Mouse (Mus musculus): Measurements from ENCODE around the gene Tap1.

Gene Tap1

DNA sequence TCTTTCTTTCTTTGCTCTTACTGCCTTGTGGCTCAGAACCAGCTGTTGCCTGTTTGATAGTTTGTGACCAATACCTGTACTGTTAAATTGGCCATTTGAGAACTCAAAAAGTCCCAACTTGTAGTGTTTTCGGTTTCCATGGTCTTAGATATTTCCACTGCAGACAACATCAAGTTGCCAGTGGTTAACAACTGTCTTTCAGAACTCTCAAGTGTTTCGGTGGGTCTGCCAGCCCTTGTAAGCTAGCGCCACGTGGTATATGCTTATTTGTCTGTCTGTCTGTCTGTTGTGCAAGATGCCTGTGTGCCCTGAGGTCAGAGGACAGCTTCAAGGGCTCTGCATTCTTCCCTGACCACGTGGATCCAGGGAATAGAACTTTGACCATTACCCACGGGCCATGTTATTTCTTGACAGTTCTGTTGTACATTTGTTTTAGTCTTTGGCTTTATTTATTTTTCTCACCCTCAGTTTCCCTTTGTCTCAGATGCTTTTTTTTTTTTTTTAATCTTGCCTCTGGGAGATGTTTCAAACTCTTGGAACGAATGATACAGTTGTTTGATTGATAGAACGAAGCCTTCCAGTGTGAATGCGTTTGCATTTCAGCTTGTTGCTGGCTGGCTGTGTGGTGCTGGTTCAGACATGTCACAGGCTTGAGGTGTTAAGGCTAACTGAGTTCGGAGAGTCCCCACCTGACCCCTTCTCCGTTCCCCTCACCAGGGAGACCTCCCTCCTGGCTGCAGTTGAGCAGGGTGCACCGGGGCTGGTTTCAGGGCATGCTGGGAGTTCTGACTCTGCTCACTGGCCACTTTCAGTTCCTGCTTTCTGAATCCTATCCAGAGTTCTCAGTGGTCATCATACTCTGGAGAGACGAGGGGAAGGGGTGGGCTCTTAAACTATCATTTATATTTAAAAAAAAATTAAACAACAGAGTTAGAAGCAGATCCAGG is 7.2 kb upstream of the Tap1 start:
- 78% methylated on average over 13 of the region's 13 CpGs for WGBS

DNA sequence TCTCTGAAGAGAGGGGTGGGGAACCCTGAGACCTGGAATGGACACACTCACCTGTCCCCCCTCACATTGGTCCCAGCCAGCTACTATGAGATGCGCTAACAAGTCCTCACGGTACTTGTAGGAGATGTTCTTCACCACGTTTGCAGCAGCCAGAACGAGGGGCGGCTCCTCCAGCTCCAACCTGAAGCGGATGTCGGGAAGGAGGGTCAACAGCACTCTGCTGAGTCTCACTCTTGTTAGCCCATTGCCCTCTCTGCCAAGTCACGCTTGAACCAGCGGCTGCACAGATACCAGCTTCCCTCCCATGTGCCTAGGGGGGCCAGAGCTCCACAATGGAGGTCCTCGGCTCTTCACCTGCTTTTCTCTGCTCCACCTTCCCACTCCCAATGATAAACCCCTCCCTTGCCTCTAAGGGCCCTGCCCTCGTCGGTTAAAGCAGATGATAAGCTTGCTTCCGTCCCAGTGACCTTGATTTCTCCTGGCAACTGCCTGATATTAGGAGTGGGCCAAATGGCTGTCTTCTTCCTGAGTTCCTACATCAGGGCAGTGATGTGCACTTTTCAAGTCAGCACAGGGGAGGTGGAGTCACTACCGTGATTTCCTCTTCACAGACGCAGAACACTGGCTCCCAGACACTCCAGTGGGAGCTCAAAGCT is 3.7 kb upstream of the Tap1 start:
- 82% methylated on average over 15 of the region's 15 CpGs for WGBS

DNA sequence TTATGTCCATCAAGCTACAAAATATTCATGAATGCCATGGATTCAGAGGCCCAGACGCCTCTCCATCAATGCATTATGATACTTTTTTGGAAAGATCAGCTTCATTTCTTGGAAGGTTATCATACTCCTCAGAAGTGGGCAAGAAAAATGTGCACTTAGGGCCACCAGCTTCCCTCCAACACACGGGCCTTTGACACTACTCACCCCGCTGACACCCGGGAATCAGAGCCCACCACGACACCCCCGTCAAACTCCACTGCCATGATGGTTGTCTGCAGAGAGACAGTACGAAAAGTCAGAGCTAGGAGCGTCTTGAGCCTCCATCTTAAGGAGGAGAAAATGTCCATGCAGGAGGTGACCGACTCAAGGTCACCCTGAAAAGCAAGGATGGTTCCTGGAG is 1.8 kb upstream of the Tap1 start:
- 95% methylated on average over 9 of the region's 9 CpGs for WGBS

DNA sequence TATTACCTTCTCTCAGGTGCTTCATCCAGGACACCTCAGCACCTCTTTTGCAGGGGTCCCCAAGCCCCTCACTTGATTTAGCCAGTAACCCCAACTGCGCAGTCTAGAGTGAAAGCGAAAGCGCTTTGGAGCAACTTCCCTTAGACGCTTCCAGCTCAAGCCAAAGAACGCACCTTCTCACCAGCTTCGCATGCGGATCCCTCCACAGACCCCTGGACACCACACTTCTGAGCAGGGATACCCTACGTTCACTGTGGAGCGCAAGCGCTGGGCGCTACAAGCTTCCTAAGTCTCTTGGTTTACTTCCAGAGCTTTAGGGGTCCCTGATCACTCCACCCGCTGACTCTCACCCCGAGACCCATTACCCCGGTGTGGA is 480 bp upstream of the Tap1 start:
- 5% methylated on average over 14 of the region's 14 CpGs for WGBS

DNA sequence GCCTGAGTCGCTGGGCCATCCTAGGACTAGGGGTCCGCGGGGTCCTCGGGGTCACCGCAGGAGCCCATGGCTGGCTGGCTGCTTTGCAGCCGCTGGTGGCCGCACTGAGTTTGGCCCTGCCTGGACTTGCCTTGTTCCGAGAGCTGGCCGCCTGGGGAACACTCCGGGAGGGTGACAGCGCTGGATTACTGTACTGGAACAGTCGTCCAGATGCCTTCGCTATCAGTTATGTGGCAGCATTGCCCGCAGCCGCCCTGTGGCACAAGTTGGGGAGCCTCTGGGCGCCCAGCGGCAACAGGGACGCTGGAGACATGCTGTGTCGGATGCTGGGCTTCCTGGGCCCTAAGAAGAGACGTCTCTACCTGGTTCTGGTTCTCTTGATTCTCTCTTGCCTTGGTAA is 657 bp downstream of the Tap1 start:
- 9% methylated on average over 20 of the region's 20 CpGs for WGBS

DNA sequence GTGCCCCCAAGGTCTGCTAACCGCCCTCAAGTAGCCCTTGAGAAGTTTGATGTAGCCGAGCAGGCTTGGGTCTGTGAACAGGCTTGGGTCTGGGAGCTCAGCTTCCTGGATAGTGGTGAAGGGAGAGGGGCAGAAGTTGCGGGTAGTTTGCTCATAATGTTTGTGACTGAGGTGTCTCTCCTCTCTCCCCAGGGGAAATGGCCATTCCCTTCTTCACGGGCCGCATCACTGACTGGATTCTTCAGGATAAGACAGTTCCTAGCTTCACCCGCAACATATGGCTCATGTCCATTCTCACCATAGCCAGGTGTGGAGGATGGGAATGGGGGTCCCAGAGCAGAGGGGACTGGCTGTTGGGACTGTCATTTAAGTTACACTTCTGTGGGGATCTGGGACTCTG is 1.6 kb downstream of the Tap1 start:
- 90% methylated on average over 6 of the region's 6 CpGs for WGBS

DNA sequence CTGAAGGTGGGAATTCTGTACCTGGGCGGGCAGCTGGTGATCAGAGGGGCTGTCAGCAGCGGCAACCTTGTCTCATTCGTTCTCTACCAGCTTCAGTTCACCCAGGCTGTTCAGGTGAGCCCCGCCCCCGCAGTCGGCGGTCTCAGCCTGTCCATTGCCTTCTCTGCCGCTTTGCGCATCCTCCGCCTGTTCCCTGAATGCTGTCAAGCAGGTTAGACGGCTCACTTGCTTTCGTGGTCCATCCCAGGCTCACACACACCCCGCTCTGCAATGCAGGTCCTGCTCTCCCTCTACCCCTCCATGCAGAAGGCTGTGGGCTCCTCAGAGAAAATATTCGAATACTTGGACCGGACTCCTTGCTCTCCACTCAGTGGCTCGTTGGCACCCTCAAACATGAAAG is 5.5 kb downstream of the Tap1 start:
- WGBS = 42% methylated on average over 16 of the region's 16 CpGs

DNA sequence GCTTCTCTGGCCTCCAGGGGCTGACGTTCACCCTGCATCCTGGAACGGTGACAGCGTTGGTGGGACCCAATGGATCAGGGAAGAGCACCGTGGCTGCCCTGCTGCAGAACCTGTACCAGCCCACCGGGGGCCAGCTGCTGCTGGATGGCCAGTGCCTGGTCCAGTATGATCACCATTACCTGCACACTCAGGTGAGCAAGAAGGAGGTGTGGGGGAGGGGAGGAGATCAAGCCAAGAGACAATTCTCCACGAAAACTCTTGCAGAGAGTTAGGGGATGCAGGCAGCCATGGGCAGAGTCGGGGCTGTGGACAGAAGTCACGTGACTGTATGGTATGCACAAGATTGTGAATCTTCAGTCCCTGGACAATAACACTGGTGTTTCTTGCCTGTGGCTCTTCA is 6.1 kb downstream of the Tap1 start:
- WGBS = 63% methylated on average over 8 of the region's 8 CpGs

DNA sequence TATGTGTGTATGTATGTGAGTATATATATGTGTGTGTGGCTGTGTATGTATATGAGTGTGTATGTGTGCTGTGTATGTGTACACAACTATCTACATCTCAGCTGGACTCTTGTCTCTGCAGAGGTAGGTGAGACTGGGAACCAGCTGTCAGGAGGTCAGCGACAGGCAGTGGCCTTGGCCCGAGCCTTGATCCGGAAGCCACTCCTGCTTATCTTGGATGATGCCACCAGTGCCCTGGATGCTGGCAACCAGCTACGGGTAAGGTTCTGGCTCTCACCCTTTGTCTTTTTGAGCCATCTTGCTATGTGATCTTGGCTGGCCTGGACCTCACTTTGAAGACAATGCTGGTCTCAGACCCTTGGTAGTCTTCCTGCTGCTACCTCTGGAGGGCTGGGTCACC is 7.4 kb downstream of the Tap1 start:
- 86% methylated on average over 4 of the region's 4 CpGs for WGBS

DNA sequence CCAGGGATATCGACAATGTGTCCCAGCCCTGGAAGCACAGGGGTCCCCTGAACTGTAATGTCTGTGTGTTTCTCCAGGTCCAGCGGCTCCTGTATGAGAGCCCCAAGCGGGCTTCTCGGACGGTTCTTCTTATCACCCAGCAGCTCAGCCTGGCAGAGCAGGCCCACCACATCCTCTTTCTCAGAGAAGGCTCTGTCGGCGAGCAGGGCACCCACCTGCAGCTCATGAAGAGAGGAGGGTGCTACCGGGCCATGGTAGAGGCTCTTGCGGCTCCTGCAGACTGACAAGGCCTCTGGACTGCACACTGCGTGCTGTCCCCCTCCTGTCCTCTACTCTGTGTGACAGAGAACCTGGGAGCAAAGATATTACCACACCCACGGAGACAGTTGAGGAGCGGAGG is 9.1 kb downstream of the Tap1 start:
- 61% methylated on average over 12 of the region's 12 CpGs for WGBS

DNA sequence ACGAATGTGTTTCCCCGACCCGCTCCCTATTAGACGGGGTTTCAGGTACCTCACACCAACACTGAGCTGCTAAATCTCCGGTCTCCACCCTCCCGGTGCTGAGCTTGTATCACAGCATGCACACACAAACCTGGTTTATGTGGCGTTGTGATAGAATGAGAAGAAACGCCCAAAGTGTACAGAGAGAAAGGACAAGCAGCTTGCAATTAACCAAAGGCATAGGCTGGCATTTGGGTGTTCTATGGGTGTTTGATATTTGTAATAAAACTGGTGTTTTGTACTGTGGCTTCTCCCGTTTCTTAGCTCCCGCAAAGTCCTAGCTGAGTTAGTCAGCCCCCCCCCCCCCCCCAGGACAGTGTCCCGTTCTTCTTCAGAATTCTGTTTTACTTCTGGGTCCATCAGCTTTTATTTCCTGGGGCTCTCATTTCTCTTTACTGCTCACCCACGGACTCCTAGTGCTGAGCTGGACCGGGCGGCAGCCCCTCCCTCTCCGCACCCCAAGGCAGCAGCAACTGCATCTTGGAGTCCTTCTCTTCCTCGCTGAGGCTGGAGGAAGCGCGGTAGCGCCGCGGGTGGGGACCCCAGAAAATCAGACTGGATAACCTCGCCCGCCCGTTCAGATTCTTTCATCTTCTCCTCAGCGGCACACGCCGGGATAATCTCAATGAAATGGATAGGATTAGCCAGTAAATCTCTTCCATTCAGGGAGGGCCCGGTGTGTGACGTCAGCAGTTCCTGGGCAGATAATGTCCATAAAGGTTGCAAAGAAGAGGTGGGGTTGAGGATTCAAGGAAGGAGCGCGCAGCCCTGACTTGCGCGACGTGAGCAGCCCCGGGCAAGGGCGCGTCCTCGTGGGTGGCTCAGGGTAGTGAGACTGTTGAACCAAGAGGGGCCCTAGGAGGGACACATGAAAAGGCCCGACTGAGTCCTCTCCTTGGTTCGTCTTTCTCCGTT is 9.9 kb downstream of the Tap1 start, which contains the start of gene Psmb8:
Gene Psmb8, plus strand, starts transcription at position 781 of the 954 bp plus-strand sequence.
- 8% methylated on average over 41 of the region's 41 CpGs for WGBS

DNA sequence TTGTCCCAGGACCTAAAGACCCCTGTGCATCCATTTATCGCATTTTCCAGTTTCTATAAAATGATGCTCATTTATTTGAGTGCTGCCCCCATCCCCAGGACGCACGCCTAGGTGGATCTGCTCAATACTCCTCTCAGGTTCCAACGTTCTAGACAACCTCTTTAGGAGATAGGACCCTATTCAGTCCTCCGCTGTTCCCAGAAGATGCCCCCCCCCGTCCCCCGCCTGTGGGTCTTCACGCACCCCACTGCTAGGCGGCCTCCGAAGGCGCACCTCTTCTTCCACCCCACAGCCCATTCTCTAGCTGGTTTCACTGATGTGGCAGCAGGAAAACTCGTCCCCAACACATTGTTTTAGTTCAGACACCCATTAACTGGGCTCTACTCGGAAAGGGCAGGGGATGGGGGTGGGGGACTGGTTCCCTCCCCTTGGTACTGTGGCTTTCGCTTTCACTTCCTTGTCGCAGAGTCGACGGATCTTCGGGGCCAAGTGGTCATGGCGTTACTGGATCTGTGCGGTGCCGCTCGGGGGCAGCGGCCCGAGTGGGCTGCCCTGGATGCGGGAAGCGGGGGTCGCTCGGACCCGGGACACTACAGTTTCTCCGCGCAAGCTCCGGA is 10.7 kb downstream of the Tap1 start:
- WGBS = 1% methylated on average over 32 of the region's 32 CpGs

DNA sequence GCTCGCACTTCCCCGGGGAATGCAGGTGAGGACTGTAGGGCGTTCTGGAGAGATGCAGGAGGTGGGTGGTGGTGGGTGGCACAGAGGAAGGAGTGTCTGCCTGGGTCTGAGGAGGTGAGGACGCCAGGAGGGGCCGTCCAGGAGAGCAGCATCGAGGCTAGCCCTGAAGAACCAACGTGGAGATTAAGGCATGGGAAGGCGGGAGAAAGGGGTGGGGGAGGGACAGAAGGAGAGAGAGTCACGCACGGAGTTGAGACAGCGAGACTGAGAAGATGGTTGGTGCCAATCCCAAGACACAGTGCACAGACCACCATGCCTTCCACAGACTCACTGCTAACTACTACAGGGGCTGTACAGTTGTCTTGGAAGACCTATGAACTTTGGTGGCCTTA is 11.2 kb downstream of the Tap1 start:
- WGBS = 13% methylated on average over 11 of the region's 11 CpGs

DNA sequence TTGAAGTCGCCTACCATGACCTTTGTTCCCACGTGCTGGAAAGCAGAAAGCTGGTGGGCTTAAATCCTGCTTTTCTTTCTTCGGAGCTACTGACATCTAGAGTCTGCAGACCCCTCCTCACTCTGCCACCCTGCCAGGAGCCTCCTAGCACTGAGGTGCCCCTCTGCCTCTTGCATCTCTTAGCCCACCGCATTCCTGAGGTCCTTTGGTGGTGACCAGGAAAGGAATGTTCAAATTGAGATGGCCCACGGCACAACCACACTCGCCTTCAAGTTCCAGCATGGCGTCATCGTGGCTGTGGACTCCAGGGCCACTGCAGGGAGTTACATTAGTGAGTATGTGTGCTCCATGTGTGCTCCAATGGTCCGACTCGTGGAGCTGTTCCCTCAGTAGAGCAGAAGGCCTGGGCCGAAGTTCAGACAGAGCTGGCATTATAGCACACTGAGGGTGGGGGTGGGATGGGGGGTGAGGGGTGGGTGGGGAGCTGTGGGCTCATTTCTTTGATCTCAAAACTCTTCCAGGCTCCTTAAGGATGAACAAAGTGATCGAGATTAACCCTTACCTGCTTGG is 11.8 kb downstream of the Tap1 start:
- 78% methylated on average over 12 of the region's 12 CpGs for WGBS

DNA sequence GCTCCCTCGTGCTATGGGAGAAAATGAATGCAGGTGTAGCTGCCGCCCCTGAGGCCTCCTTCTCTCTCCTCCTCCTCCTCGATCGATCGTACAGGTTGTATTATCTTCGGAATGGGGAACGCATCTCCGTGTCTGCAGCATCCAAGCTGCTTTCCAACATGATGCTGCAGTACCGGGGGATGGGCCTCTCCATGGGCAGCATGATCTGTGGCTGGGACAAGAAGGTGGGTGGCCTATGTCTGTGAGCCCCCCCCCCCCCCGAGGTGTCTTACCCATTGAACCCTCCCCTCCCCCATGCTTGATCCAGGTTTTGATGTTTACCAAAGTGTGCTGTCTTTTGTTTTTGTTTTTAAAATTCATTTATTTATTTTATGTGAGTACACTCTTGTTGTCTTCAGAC is 12.7 kb downstream of the Tap1 start:
- WGBS = 88% methylated on average over 10 of the region's 10 CpGs

DNA sequence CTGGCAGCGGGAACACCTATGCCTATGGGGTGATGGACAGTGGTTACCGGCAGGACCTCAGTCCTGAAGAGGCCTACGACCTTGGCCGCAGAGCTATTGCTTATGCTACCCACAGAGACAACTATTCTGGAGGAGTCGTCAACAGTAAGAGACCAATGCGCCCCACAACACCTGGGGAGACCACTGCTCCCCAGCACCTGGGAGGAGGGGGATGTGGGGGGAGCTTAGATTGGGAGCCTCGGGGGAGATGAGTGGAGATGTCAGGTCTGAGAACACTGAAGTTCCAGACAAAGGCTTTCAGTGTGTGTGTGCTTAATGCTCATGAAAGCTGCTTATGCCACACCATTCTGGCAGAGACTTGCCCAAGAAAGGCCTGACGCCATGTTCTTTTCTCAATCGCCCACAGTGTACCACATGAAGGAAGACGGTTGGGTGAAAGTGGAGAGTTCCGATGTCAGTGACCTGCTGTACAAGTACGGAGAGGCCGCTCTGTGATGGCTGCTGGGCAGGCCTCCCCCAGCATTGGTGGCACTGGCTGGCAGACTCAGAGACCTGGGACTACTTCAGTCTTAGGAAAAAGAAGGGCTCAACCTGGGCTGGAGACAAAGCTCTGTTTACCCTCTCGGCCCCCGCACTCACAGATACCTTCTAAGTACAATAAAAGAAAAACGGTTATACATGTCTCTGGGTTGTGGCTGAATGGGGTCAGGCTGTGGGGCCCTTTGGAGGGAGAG is 13.6 kb downstream of the Tap1 start:
- WGBS = 93% methylated on average over 16 of the region's 16 CpGs

DNA sequence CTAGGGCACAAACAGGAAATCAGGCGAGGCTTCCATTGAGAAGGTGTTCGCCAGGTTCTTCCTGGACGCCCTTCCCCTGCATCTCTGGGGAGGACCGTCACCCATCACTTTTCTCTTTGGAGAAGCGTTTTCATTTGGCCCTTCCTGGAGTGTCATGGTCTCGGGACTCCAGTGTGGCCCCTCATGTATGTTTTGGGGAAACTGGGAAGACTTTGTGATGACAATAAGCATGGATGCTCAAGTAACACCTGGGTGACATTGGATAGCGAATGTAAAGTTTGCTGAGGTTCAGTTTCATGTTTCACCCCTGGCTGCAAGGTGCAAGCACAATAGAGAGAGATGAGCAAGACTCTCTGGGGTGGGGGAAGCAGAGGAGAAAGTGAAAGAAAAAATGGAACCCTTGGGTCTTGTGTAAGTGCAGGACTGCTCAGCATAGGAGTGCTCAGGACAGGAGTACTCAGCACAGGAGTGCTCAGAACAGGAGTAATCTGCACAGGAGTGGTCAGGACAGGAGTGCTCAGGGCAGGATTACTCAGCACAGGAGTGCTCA is 14.2 kb downstream of the Tap1 start:
- WGBS = 86% methylated on average over 7 of the region's 7 CpGs

DNA sequence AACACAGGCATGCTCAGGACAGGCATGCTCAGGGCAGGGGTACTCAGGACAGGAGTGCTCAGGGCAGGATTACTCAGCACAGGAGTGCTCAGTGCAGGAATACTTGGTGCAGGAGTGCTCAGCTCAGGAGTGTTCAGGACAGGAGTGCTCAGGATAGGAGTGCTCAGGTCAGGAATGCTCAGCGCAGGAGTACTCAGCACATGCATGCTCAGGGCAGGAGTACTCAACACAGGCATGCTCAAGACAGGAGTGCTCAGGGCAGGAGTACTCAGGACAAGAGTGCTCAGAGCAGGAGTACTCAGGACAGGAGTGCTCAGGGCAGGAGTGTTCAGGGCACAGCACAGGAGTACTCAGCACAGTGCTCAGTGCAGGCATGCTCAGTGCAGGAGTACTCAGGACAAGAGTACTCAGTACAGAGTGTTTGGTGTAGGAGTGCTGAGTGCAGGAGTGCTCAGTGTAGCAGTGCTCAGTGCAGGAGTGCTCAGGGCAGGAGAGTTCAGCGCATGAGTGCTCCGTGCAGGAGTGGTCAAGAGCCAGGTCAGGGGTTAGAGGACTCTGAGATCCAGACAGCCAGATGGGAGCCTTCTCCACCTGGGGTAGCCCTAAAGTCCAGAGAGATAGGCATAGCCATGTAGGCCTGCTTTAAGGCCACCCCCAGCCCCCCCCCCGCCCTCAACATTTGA is 15.5 kb downstream of the Tap1 start:
- WGBS = 87% methylated on average over 4 of the region's 4 CpGs

DNA sequence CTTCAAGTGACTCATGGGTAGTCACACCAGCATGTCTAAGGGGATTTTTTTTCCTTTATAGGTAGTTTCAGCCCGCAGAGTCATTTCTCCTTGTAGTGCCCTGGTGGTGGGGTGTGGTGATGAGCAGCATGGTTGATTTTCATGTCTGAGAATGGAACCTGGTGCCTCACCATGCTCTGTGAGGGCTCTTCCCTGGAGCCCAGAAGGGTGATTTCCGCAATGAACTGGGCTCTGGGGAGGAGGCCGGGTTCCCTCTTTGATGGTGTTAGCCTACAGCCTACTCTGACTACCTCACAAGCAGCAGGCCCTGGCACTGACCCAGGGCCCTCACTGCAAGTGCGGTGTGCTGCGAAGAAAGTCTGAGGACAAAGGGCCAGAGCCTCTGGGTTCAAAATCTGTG is 16.1 kb downstream of the Tap1 start, which contains the start of gene Tap2:
Gene Tap2, plus strand, starts transcription at position 84 of the 400 bp plus-strand sequence.
- 70% methylated on average over 5 of the region's 5 CpGs for WGBS

All from cerebral cortex, adult 2 months (tissue).